Mouse (Mus musculus) ES-Bruce4 (cell line): ENCODE data around the gene Ttyh1.

Source experiments
- CTCF ChIP-seq: IDR thresholded peaks from one replicate; pipeline ENCODE4 v1.8.1; 2011; ENCODE audit warnings: low read depth, low read length
- EP300 ChIP-seq: IDR thresholded peaks from 2 replicates; pipeline ENCODE4 v1.6.1; 2011; ENCODE audit warnings: low read depth, low read length; ENCODE audit not compliant: insufficient read depth

DNA sequence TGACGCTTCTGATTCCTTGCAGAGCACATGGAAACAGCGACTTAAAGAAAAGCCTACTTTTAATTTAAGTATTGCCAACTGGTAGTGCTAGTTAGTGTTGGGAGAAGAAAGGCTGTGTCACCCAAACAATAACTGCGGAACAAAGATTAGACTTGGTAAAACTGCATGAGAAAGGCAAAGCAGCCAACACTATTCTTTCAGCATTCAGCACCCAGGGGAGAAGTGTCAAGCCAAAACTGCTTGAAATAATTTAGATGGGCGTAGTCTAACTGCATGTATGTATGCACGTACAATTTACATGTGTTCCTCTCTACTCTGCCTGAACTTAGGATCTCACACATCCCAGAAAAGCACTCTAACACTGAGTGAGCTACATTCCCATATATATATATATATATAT, 35.1 kb downstream of the Ttyh1 start:
- TF ChIP-seq CTCF: no peak
- TF ChIP-seq EP300: no peak
